Mouse (Mus musculus): ENCODE measurements around the gene Nat8f1.

- no peak for TF ChIP-seq CTCF (IDR thresholded peaks at IDR 0.05; ENCODE audit: low read depth)
- no peak for TF ChIP-seq EP300 (IDR thresholded peaks at IDR 0.05; ENCODE audit: low read depth)
Observed at GRCm38 (mm10) chr6:85861247-85861646, 54.2 kb downstream of the Nat8f1 start.

Measured in liver, embryonic 14.5 days (tissue).